Mouse (Mus musculus) cerebellum, adult 9-10 months (tissue): Measurements from ENCODE around the gene Hoxc4.
A peak's percentile ranks its signal among the peaks of the same experiment; 100 is the strongest.

Experiments used
- DNase-seq: peaks from one replicate; pipeline ENCODE4 v3.0.0; 2022

Gene Hoxc4

GRCm38 (mm10) chr15:102991782-102992181 lies 27.0 kb upstream of the Hoxc4 start:
- no peak for DNase-seq

- no peak for DNase-seq
Measured at GRCm38 (mm10) chr15:102992206-102992605, 26.5 kb upstream of the Hoxc4 start.

GRCm38 (mm10) chr15:102992863-102993262 lies 25.9 kb upstream of the Hoxc4 start:
- no peak for DNase-seq

- no peak for DNase-seq
Measured at GRCm38 (mm10) chr15:102996548-102996947, 22.2 kb upstream of the Hoxc4 start.

GRCm38 (mm10) chr15:102997431-102997830 lies 21.3 kb upstream of the Hoxc4 start:
- DNase-seq = no peak

GRCm38 (mm10) chr15:102997939-102998355 lies 20.8 kb upstream of the Hoxc4 start, which contains the start of gene Hoxc6:
Hoxc6 (plus strand) TSS chr15:102998257.
- no peak for DNase-seq

GRCm38 (mm10) chr15:102998608-102999182 lies 20.0 kb upstream of the Hoxc4 start:
- no peak for DNase-seq

- DNase-seq = no peak
Measured at GRCm38 (mm10) chr15:102999183-102999831, 19.4 kb upstream of the Hoxc4 start.

- no peak for DNase-seq
Measured at GRCm38 (mm10) chr15:102999955-103000354, 18.8 kb upstream of the Hoxc4 start.

- no peak for DNase-seq
Measured at GRCm38 (mm10) chr15:103000501-103000901, 18.2 kb upstream of the Hoxc4 start.

GRCm38 (mm10) chr15:103001370-103001769 lies 17.4 kb upstream of the Hoxc4 start:
- DNase-seq = no peak

GRCm38 (mm10) chr15:103002156-103002555 lies 16.6 kb upstream of the Hoxc4 start:
- DNase-seq = no peak

GRCm38 (mm10) chr15:103002821-103003448 lies 15.8 kb upstream of the Hoxc4 start:
- no peak for DNase-seq

- DNase-seq = no peak
Measured at GRCm38 (mm10) chr15:103005308-103005707, 13.4 kb upstream of the Hoxc4 start.

GRCm38 (mm10) chr15:103005797-103006196 lies 12.9 kb upstream of the Hoxc4 start:
- no peak for DNase-seq

GRCm38 (mm10) chr15:103006326-103006725 lies 12.4 kb upstream of the Hoxc4 start:
- DNase-seq = no peak

- DNase-seq = no peak
Measured at GRCm38 (mm10) chr15:103009265-103010111, 9.2 kb upstream of the Hoxc4 start.

- no peak for DNase-seq
Measured at GRCm38 (mm10) chr15:103010112-103010846, 8.5 kb upstream of the Hoxc4 start.

- DNase-seq = no peak
Measured at GRCm38 (mm10) chr15:103010847-103011555, 7.7 kb upstream of the Hoxc4 start.

GRCm38 (mm10) chr15:103011928-103012486 lies 6.7 kb upstream of the Hoxc4 start:
- no peak for DNase-seq

- DNase-seq = peak; percentile 30
Measured at GRCm38 (mm10) chr15:103013238-103013984, 5.3 kb upstream of the Hoxc4 start.
